Mouse (Mus musculus) bone marrow macrophage, adult 2 months (primary cell): Measurements from ENCODE around the gene Hdac10.

Experiments used
- CTCF ChIP-seq: IDR thresholded peaks from 2 replicates; pipeline ENCODE4 v1.5.1; 2012; ENCODE audit warnings: low read depth, mild to moderate bottlenecking, low read length, moderate library complexity
- POLR2A ChIP-seq: IDR thresholded peaks from 2 replicates; pipeline ENCODE4 v1.6.1; 2012; ENCODE audit warnings: mild to moderate bottlenecking, low read depth, low read length, borderline replicate concordance

DNA sequence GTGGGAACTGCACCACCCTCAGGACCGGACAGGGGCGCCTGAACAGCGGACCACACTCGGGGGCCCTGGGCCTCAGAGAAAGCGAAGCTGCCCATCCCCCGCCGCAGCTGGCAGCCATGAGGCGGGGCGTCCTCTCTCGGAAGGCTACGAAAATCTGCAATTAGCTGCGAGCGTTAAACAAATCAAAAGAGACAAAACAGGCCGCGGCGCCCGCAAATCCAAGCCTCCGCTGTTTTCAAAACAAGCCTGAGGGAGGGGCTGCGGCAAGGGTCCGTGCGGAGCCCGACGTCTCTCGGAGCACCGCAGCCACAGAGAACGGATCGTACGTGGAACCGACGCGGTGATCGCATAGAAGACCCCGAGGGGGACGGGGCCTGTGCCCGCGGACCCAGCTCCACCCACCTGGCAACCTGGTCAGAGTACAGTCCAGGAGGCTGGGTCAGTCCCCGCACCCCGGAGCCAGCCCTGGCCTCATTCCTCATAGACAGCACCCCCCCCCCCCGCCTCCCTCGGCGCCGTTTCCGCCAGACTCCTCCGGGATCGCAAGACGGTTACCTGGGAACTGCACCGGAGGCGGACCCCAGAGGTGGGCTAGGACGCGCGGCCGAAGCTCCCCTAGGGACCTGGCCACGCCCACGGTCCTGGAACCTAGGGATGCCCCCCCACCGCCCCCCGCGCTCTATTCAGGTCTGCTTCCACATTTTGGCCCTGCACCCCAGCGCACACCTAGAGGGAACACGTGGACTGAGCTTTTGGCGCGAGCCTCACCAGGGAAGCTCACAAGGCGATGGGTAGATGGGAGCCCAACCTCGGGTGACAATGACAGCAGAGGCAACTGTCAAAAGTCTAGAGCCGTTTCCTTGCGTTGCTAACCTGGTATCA lies 44.8 kb upstream of the Hdac10 start:
- TF ChIP-seq CTCF (no peak), POLR2A (no peak)
